Mouse (Mus musculus): ENCODE measurements around the gene Rwdd2b.

The Rwdd2b gene

DNA sequence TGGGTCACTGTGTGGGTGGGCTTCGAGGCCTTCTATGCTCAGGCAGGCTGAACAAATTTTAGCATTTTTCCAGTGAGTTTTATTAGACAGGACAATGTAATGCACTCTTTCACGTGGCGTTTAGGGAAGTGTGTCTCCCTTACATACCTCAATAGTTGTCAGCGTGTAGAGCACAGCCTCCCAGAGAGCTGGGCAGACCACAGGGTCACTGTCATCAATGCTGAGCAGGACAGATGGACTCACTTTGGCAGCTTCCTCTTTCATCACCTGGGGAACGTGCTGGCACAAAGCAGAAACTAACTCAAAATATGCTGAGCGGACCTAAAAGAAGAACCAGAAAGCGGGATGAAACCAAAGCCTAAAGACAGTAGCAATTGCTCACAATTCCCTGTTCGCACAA, 19.7 kb downstream of the Rwdd2b start:
- DNase-seq (ENCODE audit: low read depth, low spot score): no peak

DNA sequence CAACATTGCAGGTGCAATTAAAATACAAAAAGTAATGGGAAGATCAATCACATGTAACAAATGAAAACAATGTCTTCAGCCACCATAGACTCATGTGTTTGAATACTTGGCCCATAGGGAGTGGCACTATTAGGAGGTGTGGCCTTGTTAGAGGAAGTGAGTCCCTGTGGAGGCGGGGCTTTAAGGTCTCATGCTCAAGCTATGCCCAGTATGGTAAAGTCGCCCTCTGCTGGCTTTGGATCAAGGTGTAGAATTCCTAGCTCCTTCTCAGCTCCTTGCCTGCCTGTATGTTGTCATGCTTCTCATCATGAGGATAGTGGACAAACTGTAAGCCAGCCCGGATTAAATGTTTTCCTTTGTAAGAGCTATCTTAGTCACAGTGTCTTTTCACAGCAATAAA, 35.4 kb downstream of the Rwdd2b start:
- peak; percentile 56 for DNase-seq (ENCODE audit: low read depth, low spot score)

DNA sequence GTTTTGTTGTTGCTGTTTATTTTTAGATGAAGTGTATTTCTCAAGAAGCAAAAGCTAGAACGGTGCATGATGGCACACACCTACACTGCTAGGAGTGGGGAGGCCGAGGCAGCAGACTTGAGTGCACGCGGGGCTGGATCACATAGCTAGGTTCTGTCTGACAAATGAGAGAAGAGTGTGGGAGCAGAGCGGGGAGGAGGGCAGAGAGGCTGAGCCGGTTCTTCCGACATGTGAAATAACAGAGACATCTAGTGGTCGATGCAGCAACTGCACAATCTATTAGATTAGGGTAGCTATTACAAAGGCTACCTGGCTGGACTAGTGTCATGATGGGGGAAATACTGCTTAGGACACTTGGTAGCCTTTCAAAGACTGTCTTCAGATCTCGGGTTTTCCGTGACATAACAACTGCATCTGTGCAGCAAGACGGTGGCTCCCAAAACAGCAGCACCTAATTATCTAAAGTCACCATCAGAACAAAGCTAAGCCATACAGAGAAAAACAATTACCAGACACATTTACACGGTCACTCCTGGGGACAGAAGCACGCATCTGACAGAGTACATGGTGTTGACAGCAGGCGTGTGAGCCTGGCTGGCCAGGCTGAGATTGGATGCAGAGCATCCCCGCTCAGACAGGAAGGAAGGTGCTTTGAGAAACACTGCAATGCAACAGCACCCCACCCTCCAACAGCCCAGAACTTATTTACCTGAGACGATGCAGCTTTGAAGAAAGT, 46.4 kb downstream of the Rwdd2b start:
- peak; percentile 74 for DNase-seq (ENCODE audit: low read depth, low spot score)

DNA sequence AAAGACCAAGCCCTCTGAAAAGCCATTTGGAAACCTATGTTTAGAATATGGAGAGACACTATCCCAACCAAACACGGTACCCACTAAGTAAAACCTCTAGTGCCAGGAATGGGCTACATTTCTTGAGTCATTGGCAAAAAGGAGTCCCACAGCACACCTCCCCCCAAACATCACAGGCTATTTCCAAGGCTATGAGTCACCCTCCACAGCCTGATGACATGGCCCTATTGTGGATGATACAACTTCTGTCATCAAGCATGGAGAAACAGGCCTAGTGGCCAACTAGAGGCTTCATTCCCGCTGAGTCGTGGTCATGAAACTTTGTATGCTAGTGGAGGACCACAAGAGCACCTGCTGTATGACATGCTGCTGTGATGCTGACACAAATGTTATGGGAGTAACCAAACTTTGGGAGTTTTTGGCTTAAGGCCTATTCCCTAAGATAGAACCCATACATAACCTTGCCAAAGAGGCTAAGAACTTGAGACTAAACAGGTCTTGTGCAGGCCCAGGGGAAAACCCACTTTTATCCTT, 52.9 kb downstream of the Rwdd2b start:
- DNase-seq (ENCODE audit: low read depth, low spot score): no peak

DNA sequence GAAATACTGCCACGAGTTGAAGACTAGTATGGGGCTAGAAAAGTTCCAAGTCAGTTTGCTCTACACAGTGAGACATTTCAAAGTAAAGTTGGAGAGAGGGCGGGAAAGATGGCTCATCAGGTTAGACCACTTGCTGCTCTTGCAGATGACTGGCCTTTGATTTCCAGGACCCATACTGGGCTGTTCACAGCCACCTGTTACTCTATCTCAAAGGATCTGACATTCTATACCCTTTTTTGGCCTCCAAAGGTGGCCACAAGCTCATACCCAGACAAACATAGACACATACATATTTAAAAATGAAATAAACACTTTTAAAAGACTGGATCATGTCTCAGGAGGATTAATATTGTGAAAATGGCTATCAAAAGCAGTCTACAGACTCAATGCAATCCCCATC, 56.0 kb downstream of the Rwdd2b start:
- DNase-seq (ENCODE audit: low read depth, low spot score): no peak

Measured in CD4-positive, CD25-positive, alpha-beta regulatory T cell, adult 2 months (primary cell).